Mouse (Mus musculus) stomach, postnatal 0 days (tissue): Measurements from ENCODE around the gene Hdac4. TPM values are rescaled to one million over a fixed set of nuclear protein-coding genes. Genes with fewer than 3 reads are reported as not detected.
A peak's percentile ranks its signal among the peaks of the same experiment; 100 is the strongest.

Source experiments
- ATAC-seq: fragments of 200-750 bp; cut with Nextera tagmentation; 2 replicates; pipeline ENCODE4 v1.8.0; 2017; ENCODE audit not compliant: low FRiP score, low TSS enrichment
- DNase-seq: peaks from one replicate; pipeline ENCODE4 v3.0.0-alpha.2; 2016; ENCODE audit warnings: low spot score
- H3K27ac ChIP-seq: fragments of 300-500 bp; sonication (generic); replicated peaks from 2 replicates; pipeline ENCODE4 v1.5.1; 2014; ENCODE audit warnings: mild to moderate bottlenecking, control low read depth
- H3K27me3 ChIP-seq: fragments of 300-500 bp; sonication (generic); 2 replicates; pipeline ENCODE4 v1.6.1; 2014; ENCODE audit warnings: low read length; ENCODE audit not compliant: control insufficient read depth, insufficient read depth
- H3K36me3 ChIP-seq: fragments of 300-500 bp; sonication (generic); 2 replicates; pipeline ENCODE4 v1.6.1; 2014; ENCODE audit warnings: low read length, mixed read lengths; ENCODE audit not compliant: control insufficient read depth, insufficient read depth
- H3K4me1 ChIP-seq: fragments of 300-500 bp; sonication (generic); replicated peaks from 2 replicates; pipeline ENCODE4 v1.6.1; 2014; ENCODE audit warnings: antibody characterized with exemption; ENCODE audit not compliant: control insufficient read depth, insufficient read depth
- H3K4me2 ChIP-seq: fragments of 300-500 bp; sonication (generic); replicated peaks from 2 replicates; pipeline ENCODE4 v1.6.1; 2014; ENCODE audit warnings: low read depth, mild to moderate bottlenecking, control low read depth, moderate library complexity
- H3K4me3 ChIP-seq: fragments of 300-500 bp; sonication (generic); 2 replicates; pipeline ENCODE4 v1.5.1; 2014; ENCODE audit warnings: low read depth, low read length, control low read depth
- H3K9ac ChIP-seq: fragments of 300-500 bp; sonication (generic); 2 replicates; pipeline ENCODE4 v1.6.1; 2014; ENCODE audit warnings: mild to moderate bottlenecking, low read length, control low read depth, mixed read lengths
- H3K9me3 ChIP-seq: fragments of 300-500 bp; sonication (generic); 2 replicates; pipeline ENCODE4 v1.6.1; 2016; ENCODE audit warnings: low read length; ENCODE audit not compliant: control insufficient read depth
- CTCF ChIP-seq: IDR thresholded peaks from 2 replicates; pipeline ENCODE4 v1.5.1; 2016; ENCODE audit warnings: antibody characterized with exemption, low read depth, mild to moderate bottlenecking, moderate library complexity
- EP300 ChIP-seq: optimal IDR thresholded peaks from 2 replicates; pipeline ENCODE3; 2016; ENCODE audit warnings: antibody characterized with exemption
- WGBS: fragments of 180-500 bp; shearing (Covaris S2); extraction: QIAGEN DNeasy Blood & Tissue Kit; methylation state at CpG from one replicate; pipeline ENCODE4 v1.1.7; 2014; 5-methylcytosine and 5-hydroxymethylcytosine counted together
- polyA plus RNA-seq: library from polyadenylated mRNA; unstranded; fragments of >200 nt; fragmentation: Nextera tagmentation; extraction: Ambion mirVana; gene quantifications from 2 replicates; pipeline ENCODE4 v1.2.1, GENCODE M21; 2015

Gene Hdac4
- polyA plus RNA-seq, 1 experiment from 2014 or later: 10.9 TPM

- no peak overlapping the region for H3K27ac ChIP-seq
- DNase-seq (no peak), ATAC-seq (no peak)
- no peaks in the 10 kb centered on the region for H3K36me3 ChIP-seq
- WGBS: 63% methylated on average over 17 of the region's 17 CpGs
- no peak overlapping the region for H3K4me2 ChIP-seq
- no peak overlapping the region for H3K4me3 ChIP-seq
- no peak overlapping the region for H3K9ac ChIP-seq
- no peaks in the 10 kb centered on the region for H3K9me3 ChIP-seq
- no peaks in the 10 kb centered on the region for H3K27me3 ChIP-seq
- H3K4me1 ChIP-seq: no peaks in the 10 kb centered on the region
- TF ChIP-seq EP300: no peak
- no peak for TF ChIP-seq CTCF
Measured at GRCm38 (mm10) chr1:92202639-92203352, 7.3 kb upstream of the Hdac4 start.

DNA sequence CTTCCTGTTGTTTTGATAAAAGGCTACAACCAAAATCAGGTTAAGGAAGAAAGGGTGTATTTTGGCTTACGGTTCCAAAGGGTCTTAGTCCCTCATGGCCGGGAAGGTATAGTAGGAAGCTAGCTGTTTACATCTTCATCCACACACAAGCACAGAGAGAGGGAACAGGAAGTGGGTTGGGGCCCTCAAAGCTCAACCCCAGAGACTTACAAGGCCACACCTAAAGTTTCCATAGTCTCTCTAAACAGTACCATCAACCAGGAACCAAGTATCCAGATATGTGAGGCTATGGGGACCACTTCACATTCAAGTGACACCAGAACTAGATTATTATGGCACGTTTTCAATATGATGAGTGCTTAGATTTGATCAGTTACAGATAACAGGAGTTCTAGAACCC, 5.0 kb downstream of the Hdac4 start:
- no peak overlapping the region for H3K9ac ChIP-seq
- 82% methylated on average over 3 of the region's 3 CpGs for WGBS
- no peak for DNase-seq
- H3K4me1 ChIP-seq: no peaks in the 10 kb centered on the region
- H3K27me3 ChIP-seq: no peaks in the 10 kb centered on the region
- no peak overlapping the region for H3K27ac ChIP-seq
- H3K4me2 ChIP-seq: no peak overlapping the region
- no peak for ATAC-seq
- H3K36me3 ChIP-seq: no peaks in the 10 kb centered on the region
- H3K4me3 ChIP-seq: no peak overlapping the region
- TF ChIP-seq EP300: no peak
- no peak for TF ChIP-seq CTCF
- no peaks in the 10 kb centered on the region for H3K9me3 ChIP-seq

- Histone ChIP-seq H3K4me1 (no peaks in the 10 kb centered on the region), H3K36me3 (no peaks in the 10 kb centered on the region), H3K4me3 (no peak overlapping the region), H3K4me2 (no peak overlapping the region), H3K27ac (no peak overlapping the region), H3K9me3 (no peaks in the 10 kb centered on the region), H3K27me3 (no peaks in the 10 kb centered on the region), H3K9ac (no peak overlapping the region)
- DNase-seq (no peak), ATAC-seq (no peak)
- WGBS: 90% methylated on average over 3 of the region's 3 CpGs
- no peak for TF ChIP-seq EP300
Measured at GRCm38 (mm10) chr1:92187137-92187536, 8.4 kb downstream of the Hdac4 start.

- Histone ChIP-seq H3K4me1 (no peaks in the 10 kb centered on the region), H3K36me3 (no peaks in the 10 kb centered on the region), H3K4me2 (no peak overlapping the region), H3K9ac (no peak overlapping the region), H3K27me3 (no peaks in the 10 kb centered on the region), H3K27ac (no peak overlapping the region), H3K9me3 (no peaks in the 10 kb centered on the region), H3K4me3 (no peak overlapping the region)
- 54% methylated on average over 1 of the region's 1 CpGs for WGBS
- DNase-seq (no peak), ATAC-seq (no peak)
- TF ChIP-seq CTCF (no peak), EP300 (no peak)
Measured at GRCm38 (mm10) chr1:92184600-92184999, 10.9 kb downstream of the Hdac4 start.

- ATAC-seq: no peak
- WGBS: 65% methylated on average over 5 of the region's 5 CpGs
- Histone ChIP-seq H3K4me1 (no peaks in the 10 kb centered on the region), H3K27me3 (no peaks in the 10 kb centered on the region), H3K36me3 (no peaks in the 10 kb centered on the region), H3K9ac (no peak overlapping the region), H3K4me2 (no peak overlapping the region), H3K9me3 (no peaks in the 10 kb centered on the region), H3K27ac (peak overlapping the region; percentile 50; the same call in 1 of the 2 replicates), H3K4me3 (no peak overlapping the region)
- TF ChIP-seq EP300 (peak; percentile 37), CTCF (no peak)
- no peak for DNase-seq
Measured at GRCm38 (mm10) chr1:92183101-92183790, 12.3 kb downstream of the Hdac4 start.

GRCm38 (mm10) chr1:92181970-92182369, 13.5 kb downstream of the Hdac4 start:
- DNase-seq (no peak), ATAC-seq (no peak)
- Histone ChIP-seq H3K4me2 (no peak overlapping the region), H3K9ac (no peak overlapping the region), H3K27ac (no peak overlapping the region), H3K4me3 (no peak overlapping the region), H3K36me3 (no peaks in the 10 kb centered on the region), H3K4me1 (no peaks in the 10 kb centered on the region), H3K9me3 (no peaks in the 10 kb centered on the region), H3K27me3 (no peaks in the 10 kb centered on the region)
- 92% methylated on average over 2 of the region's 2 CpGs for WGBS
- no peak for TF ChIP-seq CTCF
- no peak for TF ChIP-seq EP300
